Mouse (Mus musculus) embryonic stem cell, embryonic (primary cell): ENCODE measurements at regions not wholly inside any gene's neighbourhood (a gene's known extent, or its start where the extent isn't known, plus 50 kb on each side); places are given as distances from the start of the nearest gene placed in this dataset.
"Not testable (repeated sequence)": the region's sequence is repeated elsewhere in the genome, so short reads cannot be mapped to it uniquely, and the experiment has no call there.

Experiments used
- CTCF ChIA-PET, 4 experiments: fragments of 300-600 bp in 2 of 4; fragments of 350-600 bp in 2 of 4; sonication (Branson Sonifier 250); formaldehyde crosslinking; loops; one replicate each; lab custom pipeline; 2022; ENCODE audit warnings: inconsistent platforms in 2 of 4; lab: Charles Lee
- POLR2A ChIA-PET, 4 experiments: fragments of 300-600 bp in 2 of 4; fragments of 350-600 bp in 2 of 4; sonication (Branson Sonifier 250); formaldehyde crosslinking; loops; one replicate each; lab custom pipeline; 2022; ENCODE audit warnings: antibody characterized with exemption in 4 of 4, inconsistent platforms in 1 of 4; lab: Charles Lee

DNA sequence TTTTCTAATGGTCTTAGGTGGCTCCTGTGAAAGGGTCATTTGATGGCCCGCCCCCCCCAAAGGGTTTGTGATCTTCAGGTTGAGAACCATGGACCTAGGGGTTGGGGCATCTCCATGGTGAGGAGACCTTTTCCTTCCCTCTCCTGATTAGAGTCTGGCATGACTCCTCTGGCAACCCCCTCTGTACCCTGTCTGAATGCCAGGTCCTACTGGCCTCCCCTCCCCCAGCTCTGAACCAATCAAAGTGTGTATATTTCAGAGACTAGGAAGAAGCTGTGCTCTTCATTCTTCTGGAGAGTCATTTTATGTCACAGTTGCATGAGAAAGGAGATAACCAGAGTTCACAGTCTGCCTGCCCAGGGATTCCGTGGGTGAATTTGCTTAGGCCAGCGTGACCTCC lies 164.8 kb downstream of the Bcl2l11 start:
- ChIA-PET POLR2A (no interaction called here), CTCF (no interaction called here)

DNA sequence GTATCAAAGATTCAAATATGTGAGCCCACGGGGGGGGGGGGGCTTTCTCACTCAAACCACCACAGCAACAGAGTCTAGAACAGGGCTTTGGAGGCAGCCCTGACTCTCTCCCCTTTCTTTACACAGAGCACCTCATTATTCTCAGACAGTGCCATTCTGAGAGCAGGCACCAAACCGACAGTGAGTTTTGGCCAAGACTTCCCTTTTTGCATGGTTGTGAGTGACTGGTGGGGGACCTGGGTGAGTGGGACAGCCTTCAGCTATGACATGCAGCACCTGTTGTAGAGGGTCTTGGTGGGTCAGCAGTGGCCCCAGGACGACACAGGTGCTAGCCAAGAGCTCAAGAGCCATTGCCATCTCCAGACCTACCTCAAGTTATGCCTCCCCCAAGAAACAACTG lies 168.8 kb downstream of the Bcl2l11 start:
- CTCF ChIA-PET, result interaction anchor here in 1 of 4 experiments (0.9 kb wide), 1 partner anchor 15 kb away, joined by 7 read pairs; no protein-coding TSS in a partner anchor
- POLR2A ChIA-PET, result no interaction called here

DNA sequence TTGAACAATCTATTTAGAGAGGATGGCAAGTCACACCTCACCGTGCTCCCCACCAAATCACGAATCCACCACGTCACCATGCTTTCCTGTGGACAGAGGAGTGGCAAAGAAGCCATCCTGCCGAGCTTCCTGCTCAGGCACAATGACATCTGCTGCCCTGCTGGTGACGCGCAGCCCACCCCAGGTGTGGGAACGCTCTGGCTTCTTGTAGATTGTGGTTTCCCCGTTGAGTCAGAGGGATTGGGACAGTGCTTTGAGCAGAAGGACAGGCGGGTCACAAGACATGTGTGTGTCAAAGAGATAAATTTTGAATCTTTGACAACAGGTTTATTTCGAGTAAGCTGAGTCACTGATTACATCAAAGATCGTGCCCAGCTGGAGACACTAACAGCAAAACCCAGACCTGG lies 169.2 kb downstream of the Bcl2l11 start:
- ChIA-PET CTCF (interaction anchor here in 1 of 4 experiments (0.9 kb wide), 1 partner anchor 16 kb away, joined by 7 read pairs; no protein-coding TSS in a partner anchor), POLR2A (no interaction called here)

DNA sequence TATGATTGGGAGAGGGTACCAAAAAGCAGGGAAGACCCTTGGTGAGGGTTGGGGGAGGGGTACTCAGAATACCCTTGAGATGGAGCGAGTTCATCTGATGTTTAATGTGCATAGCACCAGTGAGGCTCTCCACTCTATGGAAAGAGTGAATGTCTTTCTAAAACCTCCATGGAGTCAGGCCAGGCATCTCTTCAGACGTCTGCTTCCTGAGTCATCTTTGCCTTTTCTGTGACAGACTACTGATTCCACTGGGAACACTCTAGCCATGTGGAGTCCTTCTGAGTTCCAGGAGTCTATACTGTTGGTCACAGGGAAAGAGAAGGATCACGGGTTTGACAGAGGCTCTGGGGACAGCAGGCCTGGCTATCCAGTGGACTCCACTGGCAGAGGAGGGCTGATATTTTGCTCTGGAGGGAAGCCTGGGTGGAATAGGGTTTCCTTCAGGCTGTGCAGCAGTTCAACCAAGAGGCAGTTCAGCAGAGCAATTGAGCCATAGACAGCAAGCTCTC lies 169.9 kb downstream of the Bcl2l11 start:
- CTCF ChIA-PET, result no interaction called here
- POLR2A ChIA-PET, result no interaction called here

DNA sequence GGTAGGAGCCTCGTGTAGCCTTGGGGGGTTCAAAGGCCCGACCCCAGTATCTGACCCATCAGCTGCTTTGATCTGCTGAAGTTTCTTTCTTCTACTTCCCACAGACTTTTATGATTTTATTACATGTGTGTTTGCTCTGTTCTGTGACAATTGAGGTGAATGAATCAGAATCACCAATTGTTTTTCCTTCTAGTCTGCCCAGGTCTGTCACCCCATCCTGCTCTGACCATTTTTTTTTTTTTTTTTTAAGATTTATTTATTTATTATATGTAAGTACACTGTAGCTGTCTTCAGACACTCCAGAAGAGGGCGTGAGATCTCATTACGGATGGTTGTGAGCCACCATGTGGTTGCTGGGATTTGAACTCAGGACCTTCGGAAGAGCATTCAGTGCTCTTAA lies 170.6 kb downstream of the Bcl2l11 start:
- CTCF ChIA-PET, result not testable (repeated sequence)
- POLR2A ChIA-PET, result interaction anchor here in 1 of 4 experiments (0.7 kb wide), 1 partner anchor 217 kb away, joined by 3 read pairs; no protein-coding TSS in a partner anchor

DNA sequence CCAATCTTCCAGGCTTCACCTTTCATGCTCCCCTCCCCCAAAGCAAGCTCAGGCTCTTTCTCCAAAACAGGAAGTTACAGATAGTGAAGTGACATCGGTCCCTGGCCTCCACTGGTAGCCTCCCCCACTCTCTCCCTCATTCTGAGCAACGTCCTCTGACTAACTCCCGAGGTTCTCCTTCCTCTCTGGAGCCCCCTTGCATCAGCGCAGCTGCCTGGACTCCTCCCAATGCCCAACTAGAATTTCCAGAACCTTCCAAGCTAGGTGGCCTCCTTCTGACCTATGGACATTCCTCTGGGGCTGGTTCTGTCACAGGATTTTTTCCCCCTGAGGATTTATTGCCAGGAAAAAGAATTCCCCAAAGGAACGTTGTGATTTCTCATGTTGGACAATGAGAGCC lies 171.1 kb downstream of the Bcl2l11 start:
- CTCF ChIA-PET, result interaction anchor here in 1 of 4 experiments (0.6 kb wide), 1 partner anchor 269 kb away, joined by 5 read pairs; no protein-coding TSS in a partner anchor
- POLR2A ChIA-PET, result interaction anchor here in 1 of 4 experiments (0.7 kb wide), 1 partner anchor 217 kb away, joined by 3 read pairs; no protein-coding TSS in a partner anchor

DNA sequence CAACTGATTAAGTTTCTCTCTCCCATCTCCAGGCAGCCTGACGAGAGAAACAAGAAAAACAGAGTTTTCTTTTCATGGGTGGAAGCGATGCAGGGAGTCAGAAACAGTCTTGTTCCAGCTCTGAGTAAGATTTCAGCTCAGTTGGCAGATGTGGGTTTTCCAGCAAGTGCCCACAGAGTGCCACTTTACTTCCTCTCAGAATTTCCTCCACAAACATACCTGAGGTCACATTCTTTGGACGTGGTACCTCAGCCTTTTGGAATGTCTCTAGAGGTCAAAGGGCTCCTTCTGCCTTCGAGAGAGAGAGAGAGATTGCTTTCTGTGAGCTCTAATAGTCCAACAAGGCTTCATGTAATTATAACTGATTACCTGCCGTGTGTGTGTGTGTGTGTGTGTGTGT lies 172.0 kb downstream of the Bcl2l11 start:
- ChIA-PET POLR2A (interaction anchor here in 1 of 4 experiments (0.6 kb wide), 1 partner anchor 374 kb away, joined by 4 read pairs; no protein-coding TSS in a partner anchor), CTCF (interaction anchor here in 1 of 4 experiments (0.6 kb wide), 2 partner anchors 16 to 106 kb away, joined by 6 to 8 read pairs; no protein-coding TSS in a partner anchor)

DNA sequence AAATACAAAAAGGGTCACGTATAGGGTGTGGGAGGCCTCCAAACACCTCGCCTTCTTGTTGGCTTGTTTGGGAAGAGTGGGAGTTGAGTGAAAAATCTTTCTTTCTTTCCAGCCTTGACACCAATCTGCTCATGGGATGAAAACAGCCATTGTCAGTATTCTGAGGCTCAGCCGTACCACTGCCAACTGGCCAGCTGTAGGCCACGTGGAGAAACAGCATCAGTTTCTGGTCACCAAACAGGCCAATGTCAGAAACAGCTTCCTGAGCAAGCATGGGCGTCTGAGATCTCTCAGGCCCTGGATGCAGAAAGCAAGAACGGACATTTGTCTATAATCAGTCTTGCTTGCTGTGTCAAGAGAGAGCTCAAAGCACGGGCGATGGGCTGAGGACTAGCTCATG lies 173.2 kb downstream of the Bcl2l11 start:
- POLR2A ChIA-PET, result no interaction called here
- CTCF ChIA-PET, result no interaction called here

DNA sequence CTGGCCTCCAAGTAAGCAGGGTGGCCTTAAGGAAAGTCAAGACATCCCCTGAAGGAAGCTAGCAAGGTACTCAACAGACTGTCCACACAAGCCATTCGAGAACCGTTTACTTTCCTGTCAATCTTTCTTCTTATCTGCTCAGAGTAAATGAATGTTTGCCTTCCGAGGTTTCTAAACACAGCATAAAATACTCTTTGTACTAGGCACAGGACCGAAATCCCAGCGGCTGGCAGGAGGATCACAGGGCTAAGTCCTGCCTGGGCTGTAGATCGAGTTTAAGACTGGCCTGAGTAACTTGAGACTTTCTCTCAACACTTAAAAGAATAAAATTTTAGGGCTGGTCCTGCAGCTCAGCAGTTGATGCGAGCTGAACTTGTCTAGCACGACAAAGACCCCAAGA lies 175.9 kb downstream of the Bcl2l11 start:
- CTCF ChIA-PET, result no interaction called here
- POLR2A ChIA-PET, result interaction anchor here in 1 of 4 experiments (1.0 kb wide), 1 partner anchor 12 kb away, joined by 3 read pairs; no protein-coding TSS in a partner anchor

DNA sequence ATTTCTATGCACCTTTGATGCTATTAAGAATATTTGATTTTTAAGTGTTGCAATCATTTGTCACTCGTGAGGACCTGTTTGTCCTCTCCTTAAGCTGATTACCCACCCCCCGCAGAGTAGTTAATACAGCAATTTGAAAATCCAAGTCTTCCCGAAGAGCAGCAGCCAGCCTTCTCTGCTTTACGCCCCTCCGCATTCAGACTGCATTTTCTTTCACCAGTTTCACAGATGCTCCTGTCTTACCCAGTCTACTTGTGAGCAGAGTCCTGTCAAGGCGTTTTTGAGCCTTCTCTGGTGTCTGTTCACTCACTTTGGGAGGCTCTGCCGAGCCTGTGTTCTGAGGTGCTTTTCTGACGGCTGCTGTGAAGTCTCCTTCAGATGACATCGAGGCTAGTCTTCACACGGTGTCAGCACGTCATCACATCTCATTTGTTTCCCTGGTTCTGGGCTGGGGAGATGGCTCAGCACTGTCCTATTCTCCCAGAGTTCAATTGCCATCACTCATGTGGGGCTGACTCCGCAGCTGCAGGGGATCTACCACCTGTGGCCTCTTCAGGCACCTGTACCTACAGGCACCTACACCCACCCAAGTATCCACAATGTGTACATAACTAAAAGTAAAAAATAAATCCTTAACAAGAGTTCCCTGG lies 178.3 kb downstream of the Bcl2l11 start:
- ChIA-PET CTCF (interaction anchor here in 1 of 4 experiments (0.6 kb wide), 1 partner anchor 108 kb away, joined by 3 read pairs; no protein-coding TSS in a partner anchor), POLR2A (no interaction called here)

DNA sequence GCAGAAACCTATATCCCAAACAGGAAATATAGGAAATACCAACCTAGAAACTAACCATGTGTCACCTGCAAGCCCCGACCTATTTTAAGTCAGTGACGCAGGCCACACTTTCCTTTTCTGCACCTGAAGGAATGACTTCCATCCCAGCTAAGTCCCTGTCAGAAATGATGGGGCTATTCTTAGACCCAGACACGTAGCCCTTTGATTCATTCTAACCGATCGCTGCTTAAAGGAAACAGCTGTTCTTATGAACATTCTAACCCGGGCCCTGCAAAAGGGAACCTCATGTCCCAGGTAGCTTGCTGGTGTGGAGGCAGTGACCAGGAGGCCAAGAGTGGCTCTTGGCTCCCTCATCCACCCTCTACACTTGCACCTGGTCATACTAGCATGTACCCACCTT lies 180.9 kb downstream of the Bcl2l11 start:
- POLR2A ChIA-PET, result no interaction called here
- CTCF ChIA-PET, result no interaction called here

DNA sequence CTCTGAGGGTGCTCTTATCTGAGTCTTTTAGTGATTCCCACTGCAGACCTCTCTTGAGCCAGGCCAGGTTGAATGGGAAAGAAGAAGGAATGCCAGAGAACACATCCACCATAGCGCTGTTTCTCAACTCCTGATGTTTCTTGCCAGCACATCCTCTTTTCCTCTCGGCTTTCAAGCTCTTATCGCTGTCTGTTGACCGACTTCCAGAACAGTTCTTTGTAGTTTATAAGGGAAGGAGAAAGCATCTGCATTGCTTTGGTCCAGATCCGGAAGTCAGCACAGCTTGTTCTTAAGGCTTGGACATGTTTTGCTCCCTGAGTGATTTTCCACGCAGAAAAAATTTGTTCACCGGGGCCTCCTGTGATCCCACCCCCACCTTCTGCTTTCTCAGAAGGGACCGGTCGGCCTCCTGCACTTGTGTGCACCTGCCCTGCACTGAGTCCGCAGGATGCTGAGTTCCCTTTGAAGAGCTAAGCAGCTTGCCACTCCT lies 183.7 kb downstream of the Bcl2l11 start:
- POLR2A ChIA-PET, result interaction anchor here in 1 of 4 experiments (0.8 to 1.5 kb wide), 2 partner anchors 11 to 40 kb away, joined by 3 read pairs; no protein-coding TSS in a partner anchor
- CTCF ChIA-PET, result no interaction called here

DNA sequence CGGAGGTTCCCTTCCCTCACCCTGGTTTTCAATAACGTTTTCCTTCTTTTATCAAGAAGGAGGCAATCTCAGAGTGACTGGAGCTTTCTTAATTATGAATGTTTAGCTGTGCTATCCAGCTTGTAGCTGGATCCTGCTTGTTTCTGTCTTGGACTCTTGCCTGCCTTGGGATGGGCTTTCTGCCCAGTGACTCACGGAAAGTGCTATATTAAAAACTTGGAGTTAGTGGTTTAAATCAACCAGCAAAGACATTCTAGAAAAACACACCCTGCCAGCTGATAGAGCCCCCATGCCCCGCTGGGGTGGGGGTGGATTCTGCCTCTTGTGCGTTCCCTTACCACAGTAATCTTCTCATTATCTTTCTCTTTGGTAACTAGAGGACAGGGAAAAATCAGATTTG lies 184.2 kb downstream of the Bcl2l11 start:
- ChIA-PET CTCF (no interaction called here), POLR2A (interaction anchor here in 1 of 4 experiments (0.8 to 1.5 kb wide), 3 partner anchors 10 to 52 kb away, joined by 3 read pairs; no protein-coding TSS in a partner anchor)

DNA sequence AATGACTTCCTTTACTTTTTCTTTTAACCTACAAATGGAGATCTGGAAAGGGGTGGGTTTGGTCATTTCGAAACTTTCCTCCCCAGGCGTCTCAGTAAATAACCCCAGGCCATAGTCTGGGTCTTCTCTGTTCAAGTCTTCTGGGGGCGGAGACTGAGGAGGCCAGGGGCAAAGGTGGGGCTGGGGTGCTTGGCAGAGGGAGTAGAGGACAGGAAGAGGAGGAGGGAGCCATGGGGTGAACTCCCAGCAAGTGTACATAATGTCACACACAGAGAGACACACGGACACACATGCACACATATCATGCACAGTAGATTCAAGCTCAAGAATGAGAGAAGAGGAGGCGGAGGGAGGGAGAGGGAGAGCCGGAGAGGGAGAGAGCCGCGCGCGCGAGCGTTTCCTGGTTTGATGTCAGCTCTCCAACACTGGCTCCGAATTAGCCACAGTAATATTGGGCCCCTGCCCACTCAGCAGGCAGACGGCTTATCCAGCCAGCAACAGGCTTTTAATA lies 186.3 kb downstream of the Bcl2l11 start:
- CTCF ChIA-PET, result interaction anchor here in 1 of 4 experiments (1.1 kb wide), 1 partner anchor 261 kb away, joined by 3 read pairs; no protein-coding TSS in a partner anchor
- POLR2A ChIA-PET, result interaction anchor here in 2 of 4 experiments (0.6 to 1.5 kb wide), 4 partner anchors 23 to 169 kb away, joined by 3 to 4 read pairs (median 3); no protein-coding TSS in a partner anchor

DNA sequence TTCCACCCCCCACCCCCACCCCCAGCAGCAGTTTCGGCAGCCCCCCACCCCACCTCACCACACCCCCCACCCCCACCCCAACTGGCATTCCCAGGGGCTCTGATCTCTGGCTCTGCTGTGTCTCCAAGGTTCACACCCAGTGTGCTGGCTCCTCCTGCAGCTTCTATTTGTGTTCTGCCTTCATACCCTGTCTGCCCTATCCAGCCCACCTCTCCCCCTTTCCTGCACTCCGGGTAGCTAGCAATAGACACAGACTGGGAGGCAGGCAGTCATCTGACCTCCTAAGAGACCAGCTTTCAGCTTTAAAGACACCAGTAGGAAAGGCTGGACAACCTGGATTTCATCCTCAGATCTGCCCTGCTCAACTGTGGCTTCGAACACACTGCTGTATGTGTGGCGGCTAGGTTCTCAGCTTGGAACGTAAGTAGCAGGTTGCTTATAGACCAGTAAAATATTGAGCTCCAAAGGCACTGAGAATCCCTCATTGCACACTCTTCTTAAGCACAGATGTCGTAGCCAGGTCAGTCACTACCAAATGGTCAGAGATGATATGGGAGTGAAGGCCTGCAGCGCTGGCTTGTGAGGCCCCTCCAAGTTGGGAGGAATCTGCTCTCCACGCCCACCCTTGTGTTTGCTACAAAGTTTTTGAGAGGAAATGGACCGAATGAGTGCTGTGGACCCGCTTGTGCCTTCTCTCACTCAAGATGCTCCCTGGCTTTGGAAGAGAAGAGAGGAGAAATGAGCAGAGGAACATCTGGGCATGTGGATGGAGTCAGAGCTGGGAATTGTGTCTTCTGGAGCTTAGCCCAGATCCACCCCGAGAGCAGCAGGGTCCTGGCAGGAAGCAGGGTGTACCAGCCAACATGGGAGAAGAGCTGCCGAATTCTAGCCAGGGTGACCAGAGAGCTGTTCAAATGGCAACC lies 187.1 kb downstream of the Bcl2l11 start:
- CTCF ChIA-PET, result interaction anchor here in 3 of 4 experiments (0.5 to 1.1 kb wide), 3 partner anchors 83 to 261 kb away, joined by 3 read pairs; no protein-coding TSS in a partner anchor
- POLR2A ChIA-PET, result interaction anchor here in 2 of 4 experiments (0.6 to 1.5 kb wide), 7 partner anchors 11 to 170 kb away, joined by 3 to 4 read pairs (median 3); no protein-coding TSS in a partner anchor

DNA sequence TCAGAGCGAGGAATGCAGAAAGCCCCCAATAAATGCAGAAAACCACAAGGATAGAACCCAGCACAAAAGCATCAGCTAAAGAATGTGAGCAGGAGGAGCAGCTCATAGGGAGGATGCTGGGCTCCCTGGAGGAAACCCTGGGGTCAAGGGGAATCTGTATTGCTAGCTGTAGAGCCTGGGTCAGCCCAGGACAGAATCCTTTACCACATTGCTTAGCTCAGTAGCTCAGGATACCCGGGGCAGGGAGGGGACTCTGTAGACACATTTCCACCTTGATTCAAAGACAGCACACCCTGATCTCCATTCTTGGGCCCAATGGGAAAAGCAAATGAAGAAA lies 187.7 kb downstream of the Bcl2l11 start:
- POLR2A ChIA-PET, result interaction anchor here in 1 of 4 experiments (0.6 to 1.5 kb wide), 4 partner anchors 12 to 58 kb away, joined by 3 read pairs; no protein-coding TSS in a partner anchor
- CTCF ChIA-PET, result interaction anchor here in 1 of 4 experiments (1.0 kb wide), 1 partner anchor 83 kb away, joined by 3 read pairs; no protein-coding TSS in a partner anchor

DNA sequence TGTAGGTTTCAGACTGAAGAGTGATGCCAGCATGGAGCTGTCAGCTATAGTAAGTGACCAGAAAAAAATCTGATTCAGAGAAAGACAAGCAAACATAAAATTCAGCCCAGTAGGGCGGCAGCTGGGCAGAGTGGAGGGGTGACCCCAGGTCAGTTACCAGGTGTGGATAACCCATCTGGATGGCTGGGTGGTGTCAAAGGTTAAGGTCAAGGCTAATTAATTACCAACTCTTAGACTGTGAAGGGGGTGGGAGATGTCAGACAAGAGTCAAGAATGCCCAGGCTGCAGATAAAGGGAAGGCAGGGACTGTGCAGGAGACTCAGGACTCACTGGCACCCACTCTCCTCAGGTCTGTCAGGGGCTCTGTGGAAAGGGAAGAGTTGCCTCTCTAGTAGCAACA lies 188.1 kb downstream of the Bcl2l11 start:
- CTCF ChIA-PET, result interaction anchor here in 1 of 4 experiments (1.0 kb wide), 1 partner anchor 82 kb away, joined by 3 read pairs; no protein-coding TSS in a partner anchor

DNA sequence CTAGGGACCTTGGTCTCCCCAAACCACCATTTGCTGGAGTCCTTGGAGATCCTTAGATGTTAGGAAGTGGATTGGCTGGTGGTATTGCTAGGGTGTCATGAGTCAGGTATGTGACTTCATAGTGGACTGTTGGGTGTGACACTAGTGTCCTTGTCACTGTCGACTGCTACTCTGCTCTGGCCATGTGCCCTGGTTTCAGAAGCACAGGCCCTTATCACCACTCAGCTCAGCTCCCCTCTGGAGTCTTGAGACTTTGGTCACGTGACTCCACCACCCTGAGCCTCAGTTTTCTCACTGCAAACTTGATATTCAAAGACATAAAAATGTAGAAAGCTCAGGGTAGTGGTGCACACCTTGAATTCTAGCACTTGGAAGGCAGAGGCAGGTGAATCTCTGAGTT lies 190.7 kb downstream of the Bcl2l11 start:
- ChIA-PET CTCF (no interaction called here), POLR2A (no interaction called here)

More for the DNA sequence above, 188.1 kb downstream of the Bcl2l11 start:
- POLR2A ChIA-PET, result interaction anchor here in 1 of 4 experiments (0.6 to 1.3 kb wide), 3 partner anchors 12 to 30 kb away, joined by 3 read pairs; no protein-coding TSS in a partner anchor
